Mouse (Mus musculus): ENCODE results near the gene D630039A03Rik.

DNA sequence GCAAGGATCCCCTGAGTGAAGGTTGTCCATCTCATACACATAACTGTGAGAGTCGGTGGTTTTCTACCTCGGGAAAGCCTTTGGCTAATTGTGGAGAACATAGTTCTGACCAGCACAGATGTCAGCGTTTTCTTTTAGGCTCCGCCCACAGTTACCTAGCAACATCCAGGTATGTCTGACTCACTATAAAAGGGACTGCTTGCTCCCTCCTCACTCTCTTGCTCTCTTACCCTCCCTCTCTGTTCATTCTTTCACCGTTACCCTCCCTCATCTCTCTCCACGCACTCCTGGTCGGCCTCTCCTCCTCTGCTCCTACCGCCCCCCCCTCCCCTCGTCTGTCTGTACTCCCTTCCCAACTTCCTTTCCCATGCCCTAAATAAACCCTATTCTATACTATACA lies 11.5 kb downstream of the D630039A03Rik start:
- no peak for TF ChIP-seq CTCF (IDR thresholded peaks at IDR 0.05; ENCODE audit: control insufficient read depth, insufficient read depth, insufficient replicate concordance, low read depth, low read length)
- no peak for TF ChIP-seq POLR2A (IDR thresholded peaks at IDR 0.05; ENCODE audit: control insufficient read depth, low read depth, low read length)

Data from testis, adult 2 months (tissue).